Mouse (Mus musculus): ENCODE measurements around the gene Stab1.

Gene Stab1

DNA sequence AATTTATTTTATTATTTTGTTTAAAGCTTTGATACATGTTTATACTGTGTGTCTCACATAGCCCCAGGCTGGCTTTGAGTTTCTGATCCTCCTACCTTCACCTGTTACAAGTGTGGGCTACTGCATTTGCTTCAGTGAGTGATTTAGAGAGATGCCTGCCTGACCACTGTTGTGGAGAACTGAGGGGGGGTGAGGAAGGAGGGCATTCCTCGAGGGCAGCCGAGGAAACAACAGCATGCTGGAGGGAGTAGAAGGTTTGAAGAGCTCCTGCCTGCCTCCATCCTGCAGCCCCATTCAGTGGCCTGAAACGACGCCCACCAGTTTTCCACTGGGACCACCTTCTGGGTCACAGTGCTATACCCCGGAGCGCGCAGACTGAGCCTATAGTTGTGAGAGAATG lies 3.0 kb downstream of the Stab1 start:
- no peak for DNase-seq (ENCODE audit: low spot score in 2 of 2)

DNA sequence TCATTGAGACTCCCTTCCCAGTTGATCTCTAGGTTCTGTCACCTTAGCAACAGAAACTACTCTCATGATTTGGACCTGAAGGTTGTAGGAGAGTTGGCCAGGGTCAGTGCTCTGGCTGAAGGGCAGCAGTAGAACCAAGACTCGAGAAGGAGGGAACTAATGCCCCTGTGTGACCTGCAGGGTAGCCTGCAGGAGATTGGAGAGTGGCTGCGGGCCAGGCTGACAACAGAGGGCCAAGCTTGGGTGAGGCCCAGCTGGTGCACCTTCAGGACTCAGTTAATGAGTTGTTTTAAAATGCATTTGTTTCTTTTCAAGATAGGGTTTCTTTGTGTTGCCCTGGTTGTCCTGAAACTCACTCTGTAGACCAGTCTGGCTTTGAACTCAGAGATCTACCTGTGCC lies 3.4 kb downstream of the Stab1 start:
- no peak for DNase-seq (ENCODE audit: low spot score in 2 of 2)

- no peak for DNase-seq (ENCODE audit: low spot score in 2 of 2)
Observed at GRCm38 (mm10) chr14:31164067-31164466, 4.4 kb downstream of the Stab1 start.

GRCm38 (mm10) chr14:31161638-31162037 lies 6.8 kb downstream of the Stab1 start:
- DNase-seq (ENCODE audit: low spot score in 2 of 2), result no peak

DNA sequence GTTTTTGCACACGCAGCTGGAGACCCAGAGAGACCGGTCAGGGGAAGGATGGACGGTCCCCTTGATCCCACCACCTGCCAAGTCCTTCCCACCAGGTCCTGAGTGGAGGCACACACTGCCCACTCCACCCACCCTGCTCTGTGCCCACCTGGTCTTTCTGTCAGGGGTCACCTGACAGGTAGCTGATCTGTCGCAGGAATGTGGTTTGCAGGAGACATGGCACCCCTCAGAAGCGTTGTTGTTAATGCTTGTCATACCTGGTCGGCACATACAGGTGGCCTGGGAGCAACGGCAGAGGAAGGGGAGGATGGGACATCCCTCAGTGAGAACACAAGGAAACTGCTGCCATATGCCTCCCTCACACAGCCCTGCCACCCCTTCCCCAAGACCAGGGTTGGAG lies 7.2 kb downstream of the Stab1 start:
- DNase-seq (ENCODE audit: low spot score in 2 of 2), result no peak

DNA sequence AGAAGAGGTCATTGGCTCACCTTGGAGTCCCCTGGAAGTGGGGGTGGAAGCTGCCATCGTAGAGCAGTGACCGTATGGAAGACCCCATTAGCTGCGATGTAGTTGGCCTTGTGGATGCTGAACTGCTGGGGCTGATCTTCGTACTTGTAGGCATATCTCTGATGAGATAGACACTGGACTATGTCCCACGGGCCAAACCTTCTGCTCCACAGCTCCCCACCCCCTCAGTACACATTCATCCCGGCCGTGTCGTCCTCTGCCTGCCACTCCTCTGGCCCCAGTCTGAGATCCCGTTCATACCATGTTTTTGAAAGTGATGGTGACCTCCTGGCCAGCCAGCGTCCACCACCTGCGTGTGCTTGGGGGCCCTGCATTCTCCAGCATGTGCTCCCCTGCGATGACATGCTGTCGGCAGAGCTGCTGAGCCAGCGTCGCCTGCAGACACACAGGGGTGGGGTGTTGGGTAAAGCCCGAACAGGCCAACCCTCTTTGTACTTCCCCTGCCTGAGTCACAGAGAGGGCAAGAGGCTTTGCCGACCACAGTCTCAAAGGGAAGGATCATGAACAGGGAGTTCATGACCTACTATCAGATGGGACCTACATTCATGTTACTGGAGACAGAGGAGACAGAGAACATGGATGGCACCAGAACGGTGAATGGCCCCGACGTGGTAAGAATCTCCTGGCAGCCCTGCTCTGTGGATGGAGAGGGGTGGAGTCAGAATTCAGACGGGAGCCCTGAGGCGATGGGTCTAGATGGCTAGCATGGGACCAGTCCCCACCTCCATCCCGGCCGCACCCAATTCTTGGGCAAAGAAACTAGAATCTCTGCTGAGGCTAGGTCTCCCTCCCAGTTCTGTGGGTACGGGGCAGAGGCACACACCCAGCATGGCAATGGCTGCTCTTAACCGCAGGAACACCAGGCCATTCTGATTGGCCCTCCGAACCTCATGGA lies 8.0 kb downstream of the Stab1 start:
- no peak for DNase-seq (ENCODE audit: low spot score in 2 of 2)

GRCm38 (mm10) chr14:31145694-31146093 lies 22.7 kb downstream of the Stab1 start:
- no peak for DNase-seq (ENCODE audit: low spot score in 2 of 2)

GRCm38 (mm10) chr14:31141011-31141410 lies 27.4 kb downstream of the Stab1 start:
- DNase-seq (ENCODE audit: low spot score in 2 of 2), result peak in 1 of 2 experiments; percentile 16

DNA sequence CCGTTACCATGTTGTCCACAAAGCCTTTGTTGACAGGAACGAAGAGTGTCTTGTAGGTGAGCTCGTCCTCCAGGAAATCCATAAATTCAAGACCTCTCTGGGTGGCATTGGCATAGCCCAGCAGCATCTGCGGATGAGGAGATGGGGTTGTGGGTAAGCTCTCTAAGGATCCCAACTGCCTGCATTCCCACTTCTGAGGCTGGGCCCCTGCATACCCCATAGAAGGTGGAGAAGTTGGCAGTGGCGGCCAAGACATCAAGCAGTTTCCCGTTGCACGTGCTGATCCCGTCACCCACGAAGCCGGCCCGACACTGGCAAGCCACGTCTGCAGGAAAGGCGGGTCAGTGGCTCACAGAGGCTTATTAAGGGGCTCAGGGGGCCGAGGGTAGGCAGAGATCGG lies 28.3 kb downstream of the Stab1 start:
- no peak for DNase-seq (ENCODE audit: low spot score in 2 of 2)

DNA sequence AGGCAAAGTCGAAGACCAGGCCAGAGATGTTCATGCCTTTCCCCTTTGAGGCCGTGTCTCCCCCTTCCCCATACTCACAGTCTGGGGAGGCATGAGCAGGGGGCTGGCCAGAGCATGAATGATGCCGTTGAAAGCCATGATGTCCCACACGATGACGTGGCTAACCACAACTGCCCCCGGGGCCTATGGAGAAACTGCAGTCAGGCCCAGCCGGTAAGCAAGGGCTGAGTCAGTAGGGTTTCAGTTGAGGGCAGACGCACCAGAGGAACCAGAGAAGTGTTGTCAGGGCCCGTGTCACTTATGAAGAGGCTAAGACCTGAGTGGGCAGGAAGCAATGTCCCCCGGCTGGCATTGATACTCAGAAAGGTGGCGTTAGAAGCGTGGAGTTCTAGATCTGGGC lies 28.8 kb downstream of the Stab1 start:
- peak in 1 of 2 experiments; percentile 14 for DNase-seq (ENCODE audit: low spot score in 2 of 2)

- peak in 1 of 2 experiments; percentile 18 for DNase-seq (ENCODE audit: low spot score in 2 of 2)
Observed at GRCm38 (mm10) chr14:31138897-31139429, 29.5 kb downstream of the Stab1 start.

DNA sequence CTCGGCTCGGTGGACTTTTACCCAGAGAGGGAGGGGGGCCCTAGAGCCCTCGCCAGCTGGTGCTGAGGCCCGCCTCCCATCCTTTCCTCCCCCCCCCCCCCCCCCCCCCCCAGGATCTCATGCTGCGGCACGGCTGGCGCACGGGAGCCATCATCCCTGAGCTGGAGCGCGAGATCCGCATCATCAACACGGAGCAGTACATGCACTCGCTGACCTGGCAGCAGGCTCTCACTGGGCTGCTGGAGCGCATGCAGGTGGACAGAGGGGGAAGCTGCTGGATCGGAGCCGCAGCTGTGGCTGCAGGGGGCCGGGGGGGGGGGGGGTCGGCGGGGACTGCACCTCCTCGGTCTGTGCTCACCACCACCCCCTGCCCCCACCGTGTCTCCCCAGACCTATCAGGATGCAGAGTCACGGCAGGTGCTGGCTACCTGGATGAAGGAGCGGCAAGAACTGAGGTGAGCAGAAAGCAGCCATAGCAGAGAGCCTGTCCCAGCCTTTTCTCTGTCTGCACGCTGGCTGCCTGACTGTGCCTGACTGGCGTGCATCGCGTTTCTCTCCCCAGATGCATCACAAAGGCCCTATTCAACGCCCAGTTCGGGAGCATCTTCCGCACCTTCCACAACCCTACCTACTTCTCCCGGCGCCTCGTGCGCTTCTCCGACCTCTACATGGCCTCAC lies 30.1 kb downstream of the Stab1 start:
- peak in 1 of 2 experiments; percentile 20 for DNase-seq (ENCODE audit: low spot score in 2 of 2)

DNA sequence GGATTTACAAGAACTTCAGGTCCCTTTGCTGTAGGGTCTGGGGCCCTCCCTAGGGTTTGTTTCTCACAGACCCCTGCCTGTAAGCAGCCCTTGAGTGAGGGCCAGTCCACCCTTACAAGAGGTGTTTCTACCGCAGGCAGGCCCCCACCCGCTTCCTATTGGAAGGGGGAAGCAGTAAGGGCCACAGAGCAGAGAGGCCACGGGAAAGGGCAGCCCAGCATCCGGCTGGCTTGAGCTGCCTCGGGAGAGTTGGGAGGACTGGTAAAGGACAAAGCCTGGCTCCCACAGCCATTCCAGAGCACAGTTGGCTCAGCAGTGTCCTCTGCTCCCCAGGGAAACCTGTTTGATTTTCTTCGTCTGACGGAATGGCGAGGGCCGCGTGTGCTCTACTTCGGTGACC lies 30.6 kb downstream of the Stab1 start:
- DNase-seq (ENCODE audit: low spot score in 2 of 2), result no peak

DNA sequence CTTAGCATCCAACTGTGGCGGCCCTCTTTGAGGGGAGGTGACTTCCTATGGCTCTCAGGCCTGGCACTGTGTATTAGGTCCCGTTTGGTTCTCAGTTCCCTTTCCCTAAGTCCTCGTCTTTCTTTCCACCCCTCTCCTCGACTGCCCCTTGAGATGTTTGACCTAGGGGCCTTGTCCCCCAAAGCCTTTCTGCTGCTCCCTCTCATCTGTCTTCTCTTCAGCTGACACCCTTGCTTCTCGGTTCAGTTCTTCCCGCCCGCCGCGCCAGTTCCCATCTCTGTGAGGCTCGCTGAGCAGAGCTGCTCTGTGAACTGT lies 31.2 kb downstream of the Stab1 start:
- DNase-seq (ENCODE audit: low spot score in 2 of 2), result peak in 1 of 2 experiments; percentile 18

- DNase-seq (ENCODE audit: low spot score in 2 of 2), result peak in 1 of 2 experiments; percentile 13
Observed at GRCm38 (mm10) chr14:31136411-31137280, 31.8 kb downstream of the Stab1 start.

- peak in 1 of 2 experiments; percentile 16 for DNase-seq (ENCODE audit: low spot score in 2 of 2)
Observed at GRCm38 (mm10) chr14:31135495-31136410, 32.7 kb downstream of the Stab1 start.

- peak; percentile 19 to 65 for DNase-seq (ENCODE audit: low spot score in 2 of 2)
Observed at GRCm38 (mm10) chr14:31134015-31135000, 34.1 kb downstream of the Stab1 start.

DNA sequence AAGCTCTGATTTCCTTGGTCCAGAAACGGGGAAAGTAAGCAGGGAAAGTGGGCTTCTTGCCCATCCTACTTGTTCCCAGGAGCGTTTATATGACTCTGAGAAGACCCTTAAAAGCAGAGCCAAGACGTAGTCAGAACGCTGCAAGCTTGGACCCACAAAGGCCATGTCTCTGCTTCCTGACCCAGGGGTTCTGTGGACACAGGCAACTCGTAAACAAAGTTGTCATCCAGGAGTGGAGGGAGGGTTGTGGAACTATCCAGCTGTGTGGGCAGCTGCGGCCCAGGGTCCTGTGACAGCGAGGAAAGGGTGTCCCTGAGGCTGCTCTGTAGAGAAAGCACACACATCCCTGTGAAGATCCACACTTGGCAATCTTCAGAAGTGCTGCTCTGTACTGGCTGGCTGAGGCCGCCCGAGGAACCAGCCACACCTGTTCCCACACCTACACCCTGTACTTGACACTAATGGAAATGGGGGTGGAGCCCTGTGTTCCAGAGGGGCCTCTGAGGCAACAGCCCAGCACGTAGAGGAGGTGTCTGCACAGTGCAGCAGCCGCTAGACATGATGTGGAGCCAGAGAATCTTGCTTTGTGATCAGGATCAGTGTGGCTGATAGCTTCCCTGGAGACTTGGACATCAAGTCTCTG lies 35.3 kb downstream of the Stab1 start:
- no peak for DNase-seq (ENCODE audit: low spot score in 2 of 2)

DNA sequence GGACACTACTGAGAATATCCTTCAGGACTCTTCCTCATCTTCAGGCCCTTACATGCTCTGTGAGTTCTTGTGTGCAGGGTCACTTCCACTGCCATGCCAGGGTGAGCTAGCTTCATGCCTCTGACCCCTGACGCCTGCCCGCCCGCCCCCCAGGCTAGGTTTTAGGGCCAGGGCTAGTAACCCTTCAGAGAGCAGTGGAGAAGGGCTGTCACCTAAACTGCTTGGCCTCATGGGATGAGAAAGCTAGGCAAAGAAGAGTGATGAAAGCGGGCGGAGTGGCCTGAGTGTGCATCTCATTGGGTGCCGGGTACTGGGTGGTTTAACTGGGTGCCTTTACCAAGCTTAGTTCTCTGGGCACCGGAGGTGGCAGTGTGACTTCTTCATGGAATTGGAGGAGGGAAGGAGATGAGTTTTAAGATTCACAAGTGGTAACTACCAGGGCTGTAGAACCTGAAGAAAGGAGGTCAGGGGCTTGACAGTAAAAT lies 35.9 kb downstream of the Stab1 start:
- DNase-seq (ENCODE audit: low spot score in 2 of 2), result no peak

All from cerebellum, postnatal 4 days (tissue).